Mouse (Mus musculus): Measurements from ENCODE around the gene Sez6l. TPM values are rescaled to one million over a fixed set of nuclear protein-coding genes. Genes with fewer than 3 reads are reported as not detected.

The Sez6l gene
- total and polyA plus RNA-seq, 2 experiments from 2014 or later, result 43.5 to 80.1 TPM

- Histone ChIP-seq H3K4me1 (ENCODE audit: insufficient read depth, low read length) (peaks cover 18% of the 10 kb centered on the region; the same call in 1 of the 2 replicates), H3K4me2 (ENCODE audit: low read depth, low read length) (peak overlapping the region; percentile 86), H3K27ac (peak overlapping the region; percentile 71), H3K27me3 (ENCODE audit: insufficient read depth, low read length) (no peaks in the 10 kb centered on the region), H3K9me3 (ENCODE audit: low read length) (no peaks in the 10 kb centered on the region), H3K9ac (replicated peaks; ENCODE audit: low read length) (peak overlapping the region; percentile 80), H3K36me3 (ENCODE audit: insufficient read depth, low read length) (0 out of 2 replicates have a peak, but pooled peaks cover 5% of the 10 kb centered on the region), H3K4me3 (ENCODE audit: low read length) (peak overlapping the region; percentile 69)
- peak; percentile 71 for ATAC-seq
- TF ChIP-seq CTCF (IDR thresholded peaks at IDR 0.05; ENCODE audit: low read depth), result no peak
- WGBS, result 1% methylated on average over 18 of the region's 28 CpGs
- peak; percentile 62 for DNase-seq (ENCODE audit: low spot score)
Observed at GRCm38 (mm10) chr5:112394415-112394763, 182.6 kb downstream of the Sez6l start.

- H3K4me1 ChIP-seq (ENCODE audit: insufficient read depth, low read length), result peaks cover 18% of the 10 kb centered on the region; the same call in 1 of the 2 replicates
- 0 out of 2 replicates have a peak, but pooled peaks have one; percentile 0 for ATAC-seq
Observed at GRCm38 (mm10) chr5:112393741-112394414, 183.1 kb downstream of the Sez6l start.

GRCm38 (mm10) chr5:112391676-112392323 is 185.2 kb downstream of the Sez6l start:
- Histone ChIP-seq H3K27ac (no peak overlapping the region), H3K4me3 (ENCODE audit: low read length) (no peak overlapping the region), H3K9me3 (ENCODE audit: low read length) (no peaks in the 10 kb centered on the region), H3K27me3 (ENCODE audit: insufficient read depth, low read length) (no peaks in the 10 kb centered on the region), H3K4me1 (ENCODE audit: insufficient read depth, low read length) (peaks cover 18% of the 10 kb centered on the region; the same call in 1 of the 2 replicates), H3K9ac (replicated peaks; ENCODE audit: low read length) (no peak overlapping the region), H3K36me3 (ENCODE audit: insufficient read depth, low read length) (0 out of 2 replicates have a peak, but pooled peaks cover 5% of the 10 kb centered on the region), H3K4me2 (ENCODE audit: low read depth, low read length) (no peak overlapping the region)
- TF ChIP-seq CTCF (IDR thresholded peaks at IDR 0.05; ENCODE audit: low read depth), result no peak
- ATAC-seq (no peak), DNase-seq (ENCODE audit: low spot score) (no peak)
- 52% methylated on average over 27 of the region's 27 CpGs for WGBS

More at GRCm38 (mm10) chr5:112393741-112394414, 183.1 kb downstream of the Sez6l start:
- Histone ChIP-seq H3K36me3 (ENCODE audit: insufficient read depth, low read length) (0 out of 2 replicates have a peak, but pooled peaks cover 5% of the 10 kb centered on the region), H3K9me3 (ENCODE audit: low read length) (no peaks in the 10 kb centered on the region), H3K4me3 (ENCODE audit: low read length) (peak overlapping the region; percentile 69), H3K27ac (no peak overlapping the region), H3K9ac (replicated peaks; ENCODE audit: low read length) (peak overlapping the region; percentile 80), H3K4me2 (ENCODE audit: low read depth, low read length) (peak overlapping the region; percentile 86), H3K27me3 (ENCODE audit: insufficient read depth, low read length) (no peaks in the 10 kb centered on the region)
- WGBS, result 9% methylated on average over 17 of the region's 18 CpGs
- DNase-seq (ENCODE audit: low spot score), result no peak
- TF ChIP-seq CTCF (IDR thresholded peaks at IDR 0.05; ENCODE audit: low read depth), result no peak

- H3K4me1 ChIP-seq (ENCODE audit: insufficient read depth, low read length), result peaks cover 18% of the 10 kb centered on the region; the same call in 1 of the 2 replicates
- no peaks in the 10 kb centered on the region for H3K9me3 ChIP-seq (ENCODE audit: low read length)
- H3K27me3 ChIP-seq (ENCODE audit: insufficient read depth, low read length), result no peaks in the 10 kb centered on the region
- H3K36me3 ChIP-seq (ENCODE audit: insufficient read depth, low read length), result peaks cover 9% of the 10 kb centered on the region; the same call in 1 of the 2 replicates
- H3K4me2 ChIP-seq (ENCODE audit: low read depth, low read length), result no peak overlapping the region
- no peak overlapping the region for H3K27ac ChIP-seq
- ATAC-seq (no peak), DNase-seq (ENCODE audit: low spot score) (no peak)
- no peak overlapping the region for H3K4me3 ChIP-seq (ENCODE audit: low read length)
- 56% methylated on average over 16 of the region's 16 CpGs for WGBS
- no peak for TF ChIP-seq CTCF (IDR thresholded peaks at IDR 0.05; ENCODE audit: low read depth)
- no peak overlapping the region for H3K9ac ChIP-seq (replicated peaks; ENCODE audit: low read length)
Observed at GRCm38 (mm10) chr5:112391002-112391401, 186.0 kb downstream of the Sez6l start.

- DNase-seq (ENCODE audit: low spot score) (peak; percentile 29), ATAC-seq (no peak)
- H3K4me3 ChIP-seq (ENCODE audit: low read length), result no peak overlapping the region
- no peaks in the 10 kb centered on the region for H3K9me3 ChIP-seq (ENCODE audit: low read length)
- H3K4me2 ChIP-seq (ENCODE audit: low read depth, low read length), result 0 out of 2 replicates have a peak overlapping the region, but pooled peaks have one; percentile 16
- 46% methylated on average over 9 of the region's 9 CpGs for whole genome bisulfite sequencing
- no peaks in the 10 kb centered on the region for H3K27me3 ChIP-seq (ENCODE audit: insufficient read depth, low read length)
- TF ChIP-seq CTCF (IDR thresholded peaks at IDR 0.05; ENCODE audit: low read depth), result no peak
- H3K9ac ChIP-seq (replicated peaks; ENCODE audit: low read length), result no peak overlapping the region
- H3K27ac ChIP-seq, result no peak overlapping the region
- H3K4me1 ChIP-seq (ENCODE audit: insufficient read depth, low read length), result peaks cover 18% of the 10 kb centered on the region; the same call in 1 of the 2 replicates
- peaks cover 21% of the 10 kb centered on the region; the same call in 1 of the 2 replicates for H3K36me3 ChIP-seq (ENCODE audit: insufficient read depth, low read length)
Observed at GRCm38 (mm10) chr5:112389352-112389751, 187.6 kb downstream of the Sez6l start.

GRCm38 (mm10) chr5:112385973-112386372 is 191.0 kb downstream of the Sez6l start:
- Histone ChIP-seq H3K9me3 (ENCODE audit: low read length) (no peaks in the 10 kb centered on the region), H3K4me1 (ENCODE audit: insufficient read depth, low read length) (peaks cover 23% of the 10 kb centered on the region), H3K36me3 (ENCODE audit: insufficient read depth, low read length) (peaks cover 20% of the 10 kb centered on the region; the same call in 1 of the 2 replicates), H3K4me2 (ENCODE audit: low read depth, low read length) (no peak overlapping the region), H3K4me3 (ENCODE audit: low read length) (no peak overlapping the region), H3K27ac (no peak overlapping the region), H3K9ac (replicated peaks; ENCODE audit: low read length) (no peak overlapping the region), H3K27me3 (ENCODE audit: insufficient read depth, low read length) (no peaks in the 10 kb centered on the region)
- ATAC-seq (no peak), DNase-seq (ENCODE audit: low spot score) (no peak)
- 93% methylated on average over 2 of the region's 2 CpGs for WGBS
- TF ChIP-seq CTCF (IDR thresholded peaks at IDR 0.05; ENCODE audit: low read depth), result no peak
